Mouse (Mus musculus) lung, embryonic 14.5 days (tissue): ENCODE measurements around the gene Erg28. TPM values are rescaled to one million over a fixed set of nuclear protein-coding genes. Genes with fewer than 3 reads are reported as not detected.

Source experiments
- ATAC-seq: fragments of 200-750 bp; cut with Nextera tagmentation; 2 replicates; pipeline ENCODE4 v1.8.0; 2017; ENCODE audit warnings: mild to moderate bottlenecking, moderate TSS enrichment, moderate library complexity; ENCODE audit not compliant: insufficient read depth
- DNase-seq: peaks from one replicate; pipeline ENCODE4 v3.0.0-alpha.2; 2015
- H3K27ac ChIP-seq: fragments of 300-500 bp; sonication (generic); 2 replicates; pipeline ENCODE4 v1.5.1; 2014; ENCODE audit warnings: low read depth, mild to moderate bottlenecking, moderate library complexity
- H3K27me3 ChIP-seq: fragments of 300-500 bp; sonication (generic); 2 replicates; pipeline ENCODE4 v1.6.1; 2014; ENCODE audit warnings: low read length, control low read depth; ENCODE audit not compliant: insufficient read depth
- H3K36me3 ChIP-seq: fragments of 300-500 bp; sonication (generic); 2 replicates; pipeline ENCODE4 v1.6.1; 2014; ENCODE audit warnings: control low read depth; ENCODE audit not compliant: insufficient read depth
- H3K4me1 ChIP-seq: fragments of 300-500 bp; sonication (generic); 2 replicates; pipeline ENCODE4 v1.6.1; 2014; ENCODE audit warnings: antibody characterized with exemption, control low read depth; ENCODE audit not compliant: insufficient read depth
- H3K4me2 ChIP-seq: fragments of 300-500 bp; sonication (generic); 2 replicates; pipeline ENCODE4 v1.6.1; 2014; ENCODE audit warnings: mild to moderate bottlenecking
- H3K4me3 ChIP-seq: fragments of 300-500 bp; sonication (generic); 2 replicates; pipeline ENCODE4 v1.5.1; 2014; ENCODE audit warnings: low read depth, low read length
- H3K9ac ChIP-seq: fragments of 300-500 bp; sonication (generic); 2 replicates; pipeline ENCODE4 v1.6.1; 2014
- H3K9me3 ChIP-seq: fragments of 300-500 bp; sonication (generic); 2 replicates; pipeline ENCODE4 v1.6.1; 2016; ENCODE audit warnings: low read depth, low read length, control low read depth
- CTCF ChIP-seq: IDR thresholded peaks from 2 replicates; pipeline ENCODE4 v1.5.1; 2016; ENCODE audit warnings: antibody characterized with exemption, low read depth
- WGBS: fragments of 180-500 bp; shearing (Covaris S2); extraction: QIAGEN DNeasy Blood & Tissue Kit; methylation state at CpG from one replicate; pipeline ENCODE4 v1.1.7; 2014; 5-methylcytosine and 5-hydroxymethylcytosine counted together
- polyA plus RNA-seq: library from polyadenylated mRNA; unstranded; fragments of >200 nt; fragmentation: Nextera tagmentation; extraction: Ambion mirVana; gene quantifications from 2 replicates; pipeline ENCODE4 v1.2.1, GENCODE M21; 2014

Erg28 gene
- polyA plus RNA-seq, 1 experiment from 2014 or later: 113 TPM

- DNase-seq: peak; percentile 15
- TF ChIP-seq CTCF: no peak
- Histone ChIP-seq H3K27me3 (no peaks in the 10 kb centered on the region), H3K9me3 (no peaks in the 10 kb centered on the region), H3K4me1 (0 out of 2 replicates have a peak, but pooled peaks cover 3% of the 10 kb centered on the region), H3K4me3 (peak overlapping the region; percentile 78), H3K27ac (peak overlapping the region; percentile 98), H3K36me3 (peaks cover 28% of the 10 kb centered on the region; the same call in 1 of the 2 replicates), H3K9ac (peak overlapping the region; percentile 70), H3K4me2 (peak overlapping the region; percentile 71)
- 7% methylated on average over 8 of the region's 8 CpGs for WGBS
- ATAC-seq: no peak
Observed at GRCm38 (mm10) chr12:85825361-85825760, 1.0 kb upstream of the Erg28 start.

GRCm38 (mm10) chr12:85822051-85822450, 2.3 kb downstream of the Erg28 start:
- Histone ChIP-seq H3K27ac (no peak overlapping the region), H3K4me2 (no peak overlapping the region), H3K9me3 (no peaks in the 10 kb centered on the region), H3K9ac (no peak overlapping the region), H3K4me1 (0 out of 2 replicates have a peak, but pooled peaks cover 3% of the 10 kb centered on the region), H3K27me3 (no peaks in the 10 kb centered on the region), H3K36me3 (peaks cover 33% of the 10 kb centered on the region), H3K4me3 (no peak overlapping the region)
- peak; percentile 27 for TF ChIP-seq CTCF
- DNase-seq (no peak), ATAC-seq (no peak)
- WGBS: 73% methylated on average over 9 of the region's 9 CpGs

GRCm38 (mm10) chr12:85813599-85813998, 10.8 kb downstream of the Erg28 start:
- H3K9me3 ChIP-seq: no peaks in the 10 kb centered on the region
- DNase-seq (peak; percentile 40), ATAC-seq (peak; percentile 64)
- H3K9ac ChIP-seq: no peak overlapping the region
- 51% methylated on average over 2 of the region's 2 CpGs for WGBS
- no peak overlapping the region for H3K4me3 ChIP-seq
- H3K36me3 ChIP-seq: peaks cover 58% of the 10 kb centered on the region
- H3K27ac ChIP-seq: no peak overlapping the region
- H3K27me3 ChIP-seq: no peaks in the 10 kb centered on the region
- no peaks in the 10 kb centered on the region; the same call in 1 of the 2 replicates for H3K4me1 ChIP-seq
- H3K4me2 ChIP-seq: no peak overlapping the region
- no peak for TF ChIP-seq CTCF

DNA sequence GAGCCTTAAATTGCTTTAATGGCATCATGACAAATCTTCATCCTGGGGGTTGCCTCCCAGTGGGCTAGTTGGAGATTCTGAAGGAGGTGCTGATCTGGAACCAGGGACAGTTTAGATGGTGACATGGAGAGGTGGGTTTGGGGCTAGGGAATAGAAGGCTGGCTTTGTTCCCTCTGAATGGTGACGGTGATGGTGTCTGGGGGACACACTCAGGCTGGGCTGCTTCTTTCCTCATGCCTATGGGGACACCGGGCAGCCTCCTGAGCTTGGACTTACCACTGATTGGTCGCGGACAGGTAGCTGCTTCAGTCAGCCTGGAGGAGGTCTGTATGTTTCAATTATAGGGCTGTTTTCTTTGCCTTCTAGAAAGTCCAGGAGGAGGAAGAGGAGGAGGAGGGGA, 12.7 kb downstream of the Erg28 start:
- DNase-seq (no peak), ATAC-seq (no peak)
- peaks cover 44% of the 10 kb centered on the region for H3K36me3 ChIP-seq
- H3K27me3 ChIP-seq: no peaks in the 10 kb centered on the region
- no peak for TF ChIP-seq CTCF
- no peak overlapping the region for H3K27ac ChIP-seq
- H3K4me2 ChIP-seq: no peak overlapping the region
- no peak overlapping the region for H3K9ac ChIP-seq
- 90% methylated on average over 4 of the region's 4 CpGs for WGBS
- H3K9me3 ChIP-seq: no peaks in the 10 kb centered on the region
- H3K4me3 ChIP-seq: no peak overlapping the region
- no peaks in the 10 kb centered on the region; the same call in 1 of the 2 replicates for H3K4me1 ChIP-seq

GRCm38 (mm10) chr12:85810959-85811358, 13.4 kb downstream of the Erg28 start:
- Histone ChIP-seq H3K9me3 (no peaks in the 10 kb centered on the region), H3K4me3 (no peak overlapping the region), H3K36me3 (peaks cover 37% of the 10 kb centered on the region), H3K4me1 (no peaks in the 10 kb centered on the region; the same call in 1 of the 2 replicates), H3K27me3 (no peaks in the 10 kb centered on the region), H3K9ac (no peak overlapping the region), H3K27ac (no peak overlapping the region), H3K4me2 (no peak overlapping the region)
- DNase-seq: no peak
- no peak for ATAC-seq
- TF ChIP-seq CTCF: no peak

DNA sequence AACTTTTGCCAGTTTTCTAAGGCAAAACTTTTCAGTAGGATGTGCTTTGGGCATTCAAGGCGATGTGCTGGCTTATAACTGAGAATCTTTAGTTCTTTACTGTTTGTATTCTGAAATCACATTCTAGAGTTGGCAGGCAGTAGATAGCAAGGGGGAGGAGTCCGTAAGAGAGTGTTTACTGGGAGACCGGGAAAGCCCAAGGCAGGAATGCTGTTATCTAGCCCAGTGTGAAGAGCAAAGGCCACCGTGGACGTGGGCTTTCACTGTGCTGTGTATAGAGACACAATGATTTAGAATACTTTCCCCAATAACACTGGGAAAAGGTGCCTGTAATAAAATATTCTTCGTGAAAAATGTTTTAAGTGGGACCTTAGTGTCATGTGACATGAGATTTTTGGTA, 14.6 kb downstream of the Erg28 start:
- Histone ChIP-seq H3K27ac (no peak overlapping the region), H3K27me3 (no peaks in the 10 kb centered on the region), H3K9me3 (no peaks in the 10 kb centered on the region), H3K36me3 (peaks cover 29% of the 10 kb centered on the region), H3K4me1 (no peaks in the 10 kb centered on the region; the same call in 1 of the 2 replicates), H3K4me3 (no peak overlapping the region), H3K4me2 (no peak overlapping the region), H3K9ac (no peak overlapping the region)
- 18% methylated on average over 6 of the region's 6 CpGs for WGBS
- DNase-seq (peak; percentile 60), ATAC-seq (peak; percentile 31; the same call in 1 of the 2 replicates)
- TF ChIP-seq CTCF: no peak

GRCm38 (mm10) chr12:85800031-85800430, 24.3 kb downstream of the Erg28 start:
- 58% methylated on average over 9 of the region's 9 CpGs for WGBS
- Histone ChIP-seq H3K27ac (no peak overlapping the region), H3K27me3 (no peaks in the 10 kb centered on the region), H3K4me2 (no peak overlapping the region), H3K9me3 (no peaks in the 10 kb centered on the region), H3K4me3 (no peak overlapping the region), H3K36me3 (no peaks in the 10 kb centered on the region), H3K9ac (no peak overlapping the region), H3K4me1 (no peaks in the 10 kb centered on the region)
- DNase-seq: no peak
- no peak for ATAC-seq
- no peak for TF ChIP-seq CTCF

DNA sequence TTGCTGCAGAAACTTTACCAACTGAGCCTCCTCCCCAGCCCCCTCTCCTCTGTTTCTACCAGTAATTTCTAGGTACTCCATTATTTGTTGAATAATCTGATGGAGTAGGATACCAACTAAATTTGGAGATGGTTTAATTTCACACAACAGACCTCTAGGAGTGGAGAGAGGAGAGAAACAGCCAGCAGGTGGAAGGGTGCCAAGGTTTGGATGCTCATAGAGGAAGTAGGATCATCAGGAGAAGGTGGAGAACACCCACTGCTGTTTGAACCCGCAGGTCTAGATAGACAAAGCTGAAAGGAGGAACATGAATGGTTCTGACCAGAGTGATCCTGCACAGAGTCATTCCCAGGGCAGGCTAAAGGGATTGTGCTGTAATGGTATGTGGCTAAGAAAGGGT, 28.8 kb downstream of the Erg28 start:
- TF ChIP-seq CTCF: no peak
- H3K4me1 ChIP-seq: no peaks in the 10 kb centered on the region

More for the DNA sequence above, 28.8 kb downstream of the Erg28 start:
- H3K9ac ChIP-seq: no peak overlapping the region
- no peak overlapping the region for H3K4me3 ChIP-seq
- no peaks in the 10 kb centered on the region for H3K9me3 ChIP-seq
- ATAC-seq (no peak), DNase-seq (no peak)
- no peaks in the 10 kb centered on the region for H3K36me3 ChIP-seq
- no peaks in the 10 kb centered on the region for H3K27me3 ChIP-seq
- no peak overlapping the region for H3K27ac ChIP-seq
- 84% methylated on average over 1 of the region's 1 CpGs for WGBS
- no peak overlapping the region for H3K4me2 ChIP-seq
